22 mouse cellular contexts compared by ENCODE assay signal in genomic region chr14:41069108-41069507, GRCm38 (mm10). TPM values are rescaled to one million over a fixed set of nuclear protein-coding genes. Genes with fewer than 3 reads are reported as not detected.
"Had no signal": no experiment of that assay in that cellular context is flagged by ENCODE, and none has a peak within 500 bp of the region (broad histone marks: within the 10 kb centered on the region; RNA-seq: fewer than 3 reads in every experiment).

TSS of gene Dydc2 (minus strand) at chr14:41069208.

- H3K4me1 ChIP-seq: stomach, embryonic 15.5 days had no signal

- H3K4me3 ChIP-seq: neural tube, embryonic 12.5 days; neural tube, embryonic 13.5 days; neural tube, embryonic 15.5 days; stomach, embryonic 15.5 days had no signal

- H3K27ac ChIP-seq: neural tube, embryonic 12.5 days; neural tube, embryonic 13.5 days; neural tube, embryonic 15.5 days; stomach, embryonic 15.5 days; stomach, postnatal 0 days had no signal

- H3K27me3 ChIP-seq: neural tube, embryonic 12.5 days; neural tube, embryonic 13.5 days; neural tube, embryonic 15.5 days; stomach, embryonic 15.5 days had no signal

- DNase-seq: retina, postnatal 1 day; right cerebral cortex, adult 18-20 months; right cerebral cortex, postnatal 14 days; right cerebral cortex, postnatal 25 days; right cerebral cortex, postnatal 4 days; spleen, adult 18-20 months; thymus, adult 18-20 months; thymus, adult 2 months; thymus, postnatal 14 days; thymus, postnatal 25 days; thymus, postnatal 36 days; thymus, postnatal 4 days had no signal

- H3K36me3 ChIP-seq: neural tube, embryonic 12.5 days; neural tube, embryonic 13.5 days; neural tube, embryonic 15.5 days; stomach, embryonic 15.5 days had no signal

RNA-seq across cellular contexts. Expression of gene Dydc2, which starts in this region (rescaled TPM):
- polyA plus RNA-seq: neural tube, embryonic 12.5 days; neural tube, embryonic 13.5 days; small intestine, adult 2 months; spleen, adult 2 months; stomach, embryonic 14.5 days; stomach, embryonic 15.5 days; stomach, embryonic 16.5 days; stomach, postnatal 0 days; thymus, adult 2 months; urinary bladder, adult 2 months had no signal
